Mouse (Mus musculus): ENCODE results near the gene Prpsap2. TPM values are rescaled to one million over a fixed set of nuclear protein-coding genes. Genes with fewer than 3 reads are reported as not detected.

Gene Prpsap2
- total and polyA plus RNA-seq, 3 experiments, result 29.0 to 30.7 TPM; not detected in 1

DNA sequence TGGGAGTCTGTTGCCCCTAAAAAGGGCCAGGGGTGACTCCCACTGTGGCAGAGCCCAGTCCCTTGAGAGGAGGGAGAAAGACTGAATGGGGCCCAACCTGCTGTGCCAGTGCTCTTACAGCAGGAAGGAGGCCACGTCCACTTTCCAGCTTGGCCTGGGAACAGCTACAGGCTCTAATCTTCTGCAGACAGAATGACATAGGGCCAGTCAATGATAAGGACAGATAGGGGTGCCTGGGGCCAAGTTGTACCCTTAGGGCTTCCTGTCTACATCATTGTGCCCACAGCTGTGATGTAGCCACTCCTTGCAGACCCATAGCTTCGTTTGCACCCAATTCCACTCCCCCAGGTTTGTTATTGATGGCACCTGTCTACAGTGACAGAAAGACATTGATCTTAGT lies 75.7 kb downstream of the Prpsap2 start:
- DNase-seq (ENCODE audit: low read depth, low spot score), result peak; percentile 48
- H3K36me3 ChIP-seq (ENCODE audit: control insufficient read depth in 1 of 2, insufficient read depth in 2 of 2, low read length in 2 of 2), result peaks cover 0 to 8% of the 10 kb centered on the region in 2 experiments; a peak in 2 of 4 replicates
- H3K4me1 ChIP-seq (ENCODE audit: control insufficient read depth in 1 of 2, insufficient read depth in 2 of 2, low read length in 2 of 2), result peaks cover 5 to 28% of the 10 kb centered on the region in 2 experiments; a peak in 3 of 4 replicates
- H3K9me3 ChIP-seq (replicated peaks; ENCODE audit: insufficient read depth, low read length), result no peaks in the 10 kb centered on the region
- H3K4me3 ChIP-seq (ENCODE audit: control insufficient read depth in 1 of 2, insufficient read depth in 1 of 2, low read depth in 2 of 2, low read length in 2 of 2), result no peak overlapping the region
- no peak overlapping the region for H3K27ac ChIP-seq (ENCODE audit: control insufficient read depth, low read depth, low read length)
- no peaks in the 10 kb centered on the region for H3K27me3 ChIP-seq (ENCODE audit: control insufficient read depth in 1 of 2, insufficient read depth in 2 of 2, low read length in 2 of 2)
- H3K9ac ChIP-seq (ENCODE audit: control insufficient read depth, low read depth, low read length, poor library complexity, severe bottlenecking), result no peak overlapping the region
- peaks cover 7% of the 10 kb centered on the region for H3K79me2 ChIP-seq (ENCODE audit: control insufficient read depth, insufficient read depth, low read length, poor library complexity)
- TF ChIP-seq BHLHE40 (IDR thresholded peaks at IDR 0.05; ENCODE audit: borderline replicate concordance, low read depth, low read length), result no peak
- TF ChIP-seq ETS1 (IDR thresholded peaks at IDR 0.05; ENCODE audit: low read depth, low read length), result peak; percentile 70; the same call in 1 of the 2 replicates
- peak; percentile 84 for TF ChIP-seq TCF12 (IDR thresholded peaks at IDR 0.05; ENCODE audit: low read depth, low read length)
- TF ChIP-seq EP300 (IDR thresholded peaks at IDR 0.05; ENCODE audit: low read depth in 1 of 2, low read length in 2 of 2), result peak; percentile 80 to 81
- no peak for TF ChIP-seq CHD1 (IDR thresholded peaks at IDR 0.05; ENCODE audit: low read depth, low read length)
- TF ChIP-seq GATA1 (IDR thresholded peaks at IDR 0.05; ENCODE audit: low read depth, low read length), result peak; percentile 70
- TF ChIP-seq TAL1 (IDR thresholded peaks at IDR 0.05; ENCODE audit: low read length), result peak; percentile 44

DNA sequence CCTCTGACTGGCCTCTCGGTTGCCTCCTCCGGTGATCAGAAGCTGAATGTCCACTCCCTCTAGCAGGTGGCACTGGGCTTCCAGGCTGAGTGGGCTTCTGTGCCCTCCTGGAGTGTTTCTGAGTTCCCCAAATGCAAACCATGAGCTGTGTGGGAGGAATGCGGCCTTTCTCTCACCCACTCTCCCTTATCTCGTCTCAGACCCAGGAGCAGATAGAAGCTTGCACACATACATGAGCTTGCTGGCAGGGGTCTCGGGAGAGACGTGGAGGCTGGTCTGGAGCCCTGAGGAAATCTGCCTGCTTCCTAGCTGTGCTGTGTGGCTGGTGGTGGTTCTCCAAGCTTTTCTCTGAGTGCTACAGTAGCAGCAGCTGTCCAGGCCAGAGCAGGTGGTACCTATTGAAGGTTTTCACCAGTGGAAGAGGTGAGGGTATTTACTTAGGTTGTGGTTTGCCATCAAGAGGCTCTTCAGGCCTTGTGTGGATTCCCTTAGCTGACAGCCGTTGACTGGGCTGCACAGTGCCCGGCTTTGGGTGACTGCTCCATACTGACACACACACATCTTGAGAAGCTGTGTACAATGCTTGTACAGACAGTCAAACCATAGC lies 76.7 kb downstream of the Prpsap2 start:
- 0 out of 2 replicates have a peak, but pooled peaks have one; percentile 7 for TF ChIP-seq MXI1 (IDR thresholded peaks at IDR 0.05; ENCODE audit: low read depth, low read length)
- peak; percentile 28; the same call in 1 of the 2 replicates for TF ChIP-seq SIN3A (IDR thresholded peaks at IDR 0.05; ENCODE audit: low read length)
- TF ChIP-seq EP300 (IDR thresholded peaks at IDR 0.05; ENCODE audit: low read depth in 1 of 2, low read length in 2 of 2), result peak; percentile 37 to 48; a peak in 1 of 4 replicates
- no peak for TF ChIP-seq NELFE (IDR thresholded peaks at IDR 0.05; ENCODE audit: low read depth, low read length)
- TF ChIP-seq CHD2 (IDR thresholded peaks at IDR 0.05; ENCODE audit: low read length), result no peak
- peak; percentile 68 for TF ChIP-seq GATA1 (IDR thresholded peaks at IDR 0.05; ENCODE audit: low read depth, low read length)
- H3K36me3 ChIP-seq (ENCODE audit: control insufficient read depth in 1 of 2, insufficient read depth in 2 of 2, low read length in 2 of 2), result peaks cover 0 to 8% of the 10 kb centered on the region in 2 experiments; a peak in 2 of 4 replicates
- peak; percentile 60 for DNase-seq (ENCODE audit: low read depth, low spot score)
- H3K4me1 ChIP-seq (ENCODE audit: control insufficient read depth in 1 of 2, insufficient read depth in 2 of 2, low read length in 2 of 2), result peaks cover 5 to 28% of the 10 kb centered on the region in 2 experiments; a peak in 3 of 4 replicates
- peak overlapping the region; percentile 85 for H3K9ac ChIP-seq (ENCODE audit: control insufficient read depth, low read depth, low read length, poor library complexity, severe bottlenecking)
- H3K27me3 ChIP-seq (ENCODE audit: control insufficient read depth in 1 of 2, insufficient read depth in 2 of 2, low read length in 2 of 2), result no peaks in the 10 kb centered on the region
- peak overlapping the region; percentile 85 to 95 for H3K4me3 ChIP-seq (ENCODE audit: control insufficient read depth in 1 of 2, insufficient read depth in 1 of 2, low read depth in 2 of 2, low read length in 2 of 2)
- no peak overlapping the region for H3K27ac ChIP-seq (ENCODE audit: control insufficient read depth, low read depth, low read length)
- no peaks in the 10 kb centered on the region for H3K9me3 ChIP-seq (replicated peaks; ENCODE audit: insufficient read depth, low read length)
- H3K79me2 ChIP-seq (ENCODE audit: control insufficient read depth, insufficient read depth, low read length, poor library complexity), result peaks cover 7% of the 10 kb centered on the region

Data from MEL (cell line).